Mouse (Mus musculus) CH12.LX (cell line): ENCODE data around the gene Srebf2. TPM values are rescaled to one million over a fixed set of nuclear protein-coding genes. Genes with fewer than 3 reads are reported as not detected.
A peak's percentile ranks its signal among the peaks of the same experiment; 100 is the strongest.

Source experiments
- DNase-seq: peaks from one replicate; pipeline ENCODE4 v3.0.0-alpha.2; 2013; ENCODE audit errors: extremely low read depth
- H3K27ac ChIP-seq: 2 replicates; pipeline ENCODE4 v1.5.1; 2012; ENCODE audit warnings: low read depth, mild to moderate bottlenecking, control low read depth, moderate library complexity; ENCODE audit not compliant: insufficient read depth
- H3K27me3 ChIP-seq: replicated peaks from 2 replicates; pipeline ENCODE3; 2012; ENCODE audit warnings: inconsistent platforms
- H3K36me3 ChIP-seq, 2 experiments: replicated peaks in 1 of 2; 2 replicates each; pipeline versions ENCODE3 to v1.6.1; 2012; ENCODE audit warnings: inconsistent platforms in 1 of 2, low read length in 1 of 2, mild to moderate bottlenecking in 1 of 2, mixed read lengths in 1 of 2, moderate library complexity in 1 of 2; ENCODE audit not compliant: control insufficient read depth in 1 of 2, insufficient read depth in 1 of 2
- H3K4me1 ChIP-seq, 2 experiments: 2 replicates each; pipeline ENCODE4 v1.6.1; 2012; ENCODE audit warnings: inconsistent platforms in 1 of 2, moderate library complexity in 1 of 2; ENCODE audit not compliant: insufficient read depth in 2 of 2, control insufficient read depth in 1 of 2
- H3K4me2 ChIP-seq: 2 replicates; pipeline ENCODE4 v1.6.1; 2012; ENCODE audit warnings: low read depth, mild to moderate bottlenecking, control low read depth; ENCODE audit not compliant: poor library complexity, insufficient read depth, severe bottlenecking
- H3K4me3 ChIP-seq, 3 experiments: fragments of 150-350 bp in 1 of 3; sonication (generic) in 1 of 3; replicated peaks in 1 of 3; 2 replicates each; pipeline versions ENCODE3 to v1.5.1; 2011 to 2012; ENCODE audit warnings: low read depth in 2 of 3, low read length in 2 of 3, mild to moderate bottlenecking in 2 of 3, moderate library complexity in 2 of 3, control low read depth in 1 of 3, improper control_type of control experiment in 1 of 3, inconsistent platforms in 1 of 3, mixed read lengths in 1 of 3; ENCODE audit not compliant: poor library complexity in 1 of 3
- H3K79me2 ChIP-seq: replicated peaks from 2 replicates; pipeline ENCODE4 v1.6.1; 2012; ENCODE audit warnings: mild to moderate bottlenecking, moderate library complexity; ENCODE audit not compliant: control insufficient read depth, poor library complexity, insufficient read depth, severe bottlenecking; ENCODE audit errors: extremely low read depth
- H3K9ac ChIP-seq: 2 replicates; pipeline ENCODE4 v1.6.1; 2012; ENCODE audit warnings: low read depth, mild to moderate bottlenecking, control low read depth, moderate library complexity; ENCODE audit not compliant: insufficient read depth
- H3K9me3 ChIP-seq: replicated peaks from 2 replicates; pipeline ENCODE3; 2012; ENCODE audit warnings: low read length, inconsistent platforms, mixed read lengths
- CTCF ChIP-seq, 2 experiments: IDR thresholded peaks in 1 of 2; conservative IDR thresholded peaks in 1 of 2; 2 replicates each; pipeline ENCODE4 v1.5.1; 2011 to 2012; ENCODE audit warnings: low read depth in 2 of 2, low read length in 2 of 2, improper control_type of control experiment in 1 of 2, inconsistent platforms in 1 of 2, mild to moderate bottlenecking in 1 of 2, moderate library complexity in 1 of 2
- E2F4 ChIP-seq: IDR thresholded peaks from 2 replicates; pipeline ENCODE4 v1.6.1; 2011; ENCODE audit warnings: low read depth, low read length, improper control_type of control experiment; ENCODE audit not compliant: insufficient replicate concordance
- EP300 ChIP-seq: IDR thresholded peaks from 2 replicates; pipeline ENCODE4 v1.6.1; 2011; ENCODE audit warnings: low read length, improper control_type of control experiment
- HCFC1 ChIP-seq: IDR thresholded peaks from 2 replicates; pipeline ENCODE4 v1.6.1; 2012; ENCODE audit warnings: low read depth, mild to moderate bottlenecking, inconsistent platforms, low read length, improper control_type of control experiment
- MAX ChIP-seq: IDR thresholded peaks from 2 replicates; pipeline ENCODE4 v1.6.1; 2011; ENCODE audit warnings: low read length, improper control_type of control experiment
- MAZ ChIP-seq: IDR thresholded peaks from 2 replicates; pipeline ENCODE4 v1.6.1; 2012; ENCODE audit warnings: low read depth, mild to moderate bottlenecking, inconsistent platforms, low read length, improper control_type of control experiment, moderate library complexity
- MEF2A ChIP-seq: IDR thresholded peaks from 2 replicates; pipeline ENCODE4 v1.6.1; 2014; ENCODE audit warnings: low read depth, mild to moderate bottlenecking, inconsistent platforms, low read length, improper control_type of control experiment, borderline replicate concordance
- MXI1 ChIP-seq: IDR thresholded peaks from 2 replicates; pipeline ENCODE4 v1.6.1; 2011; ENCODE audit warnings: mild to moderate bottlenecking, low read depth, low read length, improper control_type of control experiment
- NELFE ChIP-seq: IDR thresholded peaks from 2 replicates; pipeline ENCODE4 v1.6.1; 2011; ENCODE audit warnings: low read depth, low read length, improper control_type of control experiment
- NRF1 ChIP-seq: IDR thresholded peaks from 2 replicates; pipeline ENCODE4 v1.6.1; 2014; ENCODE audit warnings: low read depth, mild to moderate bottlenecking, inconsistent platforms, low read length, improper control_type of control experiment, moderate library complexity
- POLR2A ChIP-seq: IDR thresholded peaks from 2 replicates; pipeline ENCODE4 v1.6.1; 2011; ENCODE audit warnings: low read depth, mild to moderate bottlenecking, improper control_type of control experiment, low read length
- POLR2AphosphoS2 ChIP-seq: IDR thresholded peaks from 2 replicates; pipeline ENCODE4 v1.6.1; 2011; ENCODE audit warnings: low read depth, low read length, improper control_type of control experiment
- RCOR1 ChIP-seq: conservative IDR thresholded peaks from 2 replicates; pipeline ENCODE4 v1.6.1; 2012; ENCODE audit warnings: low read depth, mild to moderate bottlenecking, inconsistent platforms, low read length, improper control_type of control experiment
- SIN3A ChIP-seq: IDR thresholded peaks from 2 replicates; pipeline ENCODE4 v1.6.1; 2012; ENCODE audit warnings: low read length, improper control_type of control experiment, inconsistent platforms
- SMC3 ChIP-seq: IDR thresholded peaks from 2 replicates; pipeline ENCODE4 v1.6.1; 2011; ENCODE audit warnings: low read depth, low read length, improper control_type of control experiment
- TBP ChIP-seq: conservative IDR thresholded peaks from 2 replicates; pipeline ENCODE4 v1.6.1; 2011; ENCODE audit warnings: low read depth, low read length, improper control_type of control experiment
- TCF12 ChIP-seq: IDR thresholded peaks from 2 replicates; pipeline ENCODE4 v1.6.1; 2014; ENCODE audit warnings: low read depth, mild to moderate bottlenecking, inconsistent platforms, low read length, improper control_type of control experiment
- USF1 ChIP-seq: IDR thresholded peaks from 2 replicates; pipeline ENCODE4 v1.6.1; 2014; ENCODE audit warnings: low read depth, mild to moderate bottlenecking, inconsistent platforms, low read length, improper control_type of control experiment
- USF2 ChIP-seq: conservative IDR thresholded peaks from 2 replicates; pipeline ENCODE4 v1.6.1; 2011; ENCODE audit warnings: low read depth, low read length, improper control_type of control experiment
- ZC3H11A ChIP-seq: IDR thresholded peaks from 2 replicates; pipeline ENCODE4 v1.6.1; 2012; ENCODE audit warnings: low read depth, mild to moderate bottlenecking, inconsistent platforms, low read length, improper control_type of control experiment
- ZMIZ1 ChIP-seq: IDR thresholded peaks from 2 replicates; pipeline ENCODE4 v1.6.1; 2012; ENCODE audit warnings: low read depth, mild to moderate bottlenecking, inconsistent platforms, low read length, improper control_type of control experiment
- ZNF384 ChIP-seq: IDR thresholded peaks from 2 replicates; pipeline ENCODE4 v1.6.1; 2012; ENCODE audit warnings: low read depth, low read length, improper control_type of control experiment, inconsistent platforms
- dilution Hi-C: fragments of 300-500 bp; cut with MboI; formaldehyde crosslinking; loops from 2 replicates; pipeline ENCODE4 v1.14.3; 2020; ENCODE audit warnings: low sequenced_read_pairs; ENCODE audit not compliant: extremely low pct_unique_long_range_greater_than_20kb, extremely low pct_ligation_motif_present
- in situ Hi-C: fragments of 300-500 bp; cut with MboI; formaldehyde crosslinking; loops from 3 replicates; pipeline ENCODE4 v1.14.3; 2019; ENCODE audit warnings: low sequenced_read_pairs, low pct_ligation_motif_present, low pct_unique_long_range_greater_than_20kb, mixed read lengths
- polyA plus RNA-seq: library from polyadenylated mRNA; unstranded; fragments of >175 nt; gene quantifications from 2 replicates; pipeline ENCODE4 v1.2.1, GENCODE M21; 2012; ENCODE audit warnings: low read depth; ENCODE audit not compliant: insufficient read length
- total RNA-seq, 2 experiments: library from RNA; depleted of rRNA; stranded (reverse); fragments of 300-350 nt in 1 of 2; fragments of >200 nt in 1 of 2; gene quantifications; 2 replicates each; pipeline ENCODE4 v1.2.3; 2012 to 2014

Gene Srebf2
- total and polyA plus RNA-seq, 3 experiments = 94.3 to 253 (median 159) TPM

- no peak for TF ChIP-seq E2F4
- TF ChIP-seq SMC3 = no peak
- peak; percentile 86 for TF ChIP-seq MXI1
- TF ChIP-seq USF1 = no peak
- TF ChIP-seq SIN3A = peak; percentile 72
- no peak for TF ChIP-seq ZC3H11A
- TF ChIP-seq MAZ = peak; percentile 81
- TF ChIP-seq EP300 = peak; percentile 99
- TF ChIP-seq MAX = 0 out of 2 replicates have a peak, but pooled peaks have one; percentile 17
- no peak for TF ChIP-seq USF2
- TF ChIP-seq NRF1 = no peak
Observed at GRCm38 (mm10) chr15:82163356-82164060, 16.5 kb downstream of the Srebf2 start (continued).

GRCm38 (mm10) chr15:82164061-82164399 is 17.0 kb downstream of the Srebf2 start:
- no peaks in the 10 kb centered on the region for H3K9me3 ChIP-seq
- peak; percentile 27 for TF ChIP-seq SMC3
- peak in 1 of 2 experiments; percentile 49; a peak in 2 of 4 replicates for TF ChIP-seq CTCF (conservative IDR thresholded peaks at IDR 0.05 in 1 of 2, IDR thresholded peaks at IDR 0.05 in 1 of 2; ENCODE audit: low read depth in 2 of 2, low read length in 2 of 2)
- peak; percentile 48; the same call in 1 of the 2 replicates for TF ChIP-seq ZMIZ1
- TF ChIP-seq TBP = peak; percentile 69
- no peak; the same call in 1 of the 2 replicates for TF ChIP-seq POLR2AphosphoS2
- TF ChIP-seq RCOR1 = 0 out of 2 replicates have a peak, but pooled peaks have one; percentile 7
- TF ChIP-seq POLR2A = peak; percentile 23; the same call in 1 of the 2 replicates
- no peak for TF ChIP-seq E2F4
- peak; percentile 13; the same call in 1 of the 2 replicates for TF ChIP-seq NELFE
- TF ChIP-seq ZNF384 = no peak
- peak; percentile 48 for TF ChIP-seq MAX
- 0 out of 2 replicates have a peak, but pooled peaks have one; percentile 85 for TF ChIP-seq TCF12
- no peak; the same call in 1 of the 2 replicates for TF ChIP-seq HCFC1
- TF ChIP-seq MEF2A = no peak
- TF ChIP-seq MAZ = 0 out of 2 replicates have a peak, but pooled peaks have one; percentile 6
- dilution Hi-C loops = no loop called here
- peaks cover 79% of the 10 kb centered on the region for H3K79me2 ChIP-seq
- peak overlapping the region in 1 of 3 experiments; percentile 11 for H3K4me3 ChIP-seq
- H3K4me1 ChIP-seq = peaks cover 23 to 82% of the 10 kb centered on the region in 2 experiments
- no peak for DNase-seq
- peak overlapping the region; percentile 97 for H3K4me2 ChIP-seq
- H3K9ac ChIP-seq = peak overlapping the region; percentile 82
- peaks cover 0 to 23% of the 10 kb centered on the region in 2 experiments for H3K36me3 ChIP-seq
- peak overlapping the region; percentile 94 for H3K27ac ChIP-seq
- in situ Hi-C loops = no loop called here
- no peaks in the 10 kb centered on the region for H3K27me3 ChIP-seq
